Mouse (Mus musculus): ENCODE measurements around the gene Aff4.
A peak's percentile ranks its signal among the peaks of the same experiment; 100 is the strongest.
"Not testable (repeated sequence)": the region's sequence is repeated elsewhere in the genome, so short reads cannot be mapped to it uniquely, and the experiment has no call there.

Aff4 gene

DNA sequence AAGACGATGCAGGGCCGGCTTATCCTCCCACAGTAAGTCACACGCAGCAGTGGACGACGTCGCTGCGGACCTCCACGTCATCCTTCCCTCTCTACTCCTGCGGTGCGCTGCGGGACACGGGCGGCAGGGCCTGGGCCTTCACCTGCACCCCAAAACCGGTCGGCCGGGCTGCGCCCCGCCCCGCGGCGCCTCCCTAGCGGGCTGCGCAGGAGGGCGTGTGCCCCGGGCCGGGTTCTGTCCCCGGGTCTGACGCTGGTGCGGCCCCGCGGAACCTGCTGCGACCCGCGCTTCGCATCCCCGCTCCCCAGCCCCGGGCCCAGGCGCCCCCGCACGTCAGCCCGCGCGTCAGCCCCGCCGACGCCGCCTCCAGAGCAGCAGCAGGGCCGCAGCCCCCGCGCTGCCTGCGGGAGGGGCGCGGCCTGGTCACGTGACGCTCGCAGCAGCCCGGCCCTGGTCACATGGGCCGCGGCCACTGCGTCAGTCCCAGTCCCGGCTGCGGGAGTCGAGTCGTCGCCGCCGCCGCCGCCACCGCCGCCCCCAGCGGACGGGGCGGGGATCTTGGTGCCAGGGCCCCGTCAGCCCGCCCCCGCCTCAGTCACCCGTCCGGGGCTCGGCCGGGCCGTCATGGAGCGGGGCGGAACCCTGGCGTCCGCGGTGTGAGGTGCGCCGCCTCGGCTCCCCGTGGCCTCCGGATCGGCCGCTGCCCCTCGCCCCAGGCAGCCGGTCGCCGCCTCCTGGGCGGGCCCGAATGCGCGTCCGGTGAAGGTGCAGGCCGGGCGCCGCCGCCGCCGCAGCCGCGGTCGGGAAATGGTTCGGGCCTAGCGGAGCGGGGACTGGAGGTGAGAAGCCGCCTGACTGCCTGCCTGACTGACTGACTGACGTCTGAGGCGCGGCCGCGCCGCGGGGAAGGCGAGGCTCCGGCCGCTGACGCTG, at the start of gene Aff4:
TSS of gene Aff4 (plus strand) at position 543 of the 933 bp plus-strand sequence.
- DNase-seq, result peak; percentile 88

DNA sequence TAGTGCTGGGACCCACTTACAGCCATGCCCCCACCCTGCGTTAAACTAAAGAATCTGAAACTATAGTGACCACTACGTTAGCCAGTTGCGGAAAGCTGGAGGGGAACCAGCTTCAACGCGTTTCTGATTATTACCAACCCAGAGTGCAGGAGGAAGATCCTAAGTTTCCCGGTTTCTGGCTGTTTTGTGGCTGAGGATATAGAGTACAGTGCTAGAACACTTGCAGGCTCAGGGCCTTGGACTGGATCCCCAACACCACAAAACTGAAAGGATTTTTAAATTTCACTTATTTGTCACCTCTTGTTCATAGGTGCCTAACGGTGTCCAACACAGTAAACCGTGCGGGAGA, 49.5 kb upstream of the Aff4 start:
- no peak for DNase-seq

DNA sequence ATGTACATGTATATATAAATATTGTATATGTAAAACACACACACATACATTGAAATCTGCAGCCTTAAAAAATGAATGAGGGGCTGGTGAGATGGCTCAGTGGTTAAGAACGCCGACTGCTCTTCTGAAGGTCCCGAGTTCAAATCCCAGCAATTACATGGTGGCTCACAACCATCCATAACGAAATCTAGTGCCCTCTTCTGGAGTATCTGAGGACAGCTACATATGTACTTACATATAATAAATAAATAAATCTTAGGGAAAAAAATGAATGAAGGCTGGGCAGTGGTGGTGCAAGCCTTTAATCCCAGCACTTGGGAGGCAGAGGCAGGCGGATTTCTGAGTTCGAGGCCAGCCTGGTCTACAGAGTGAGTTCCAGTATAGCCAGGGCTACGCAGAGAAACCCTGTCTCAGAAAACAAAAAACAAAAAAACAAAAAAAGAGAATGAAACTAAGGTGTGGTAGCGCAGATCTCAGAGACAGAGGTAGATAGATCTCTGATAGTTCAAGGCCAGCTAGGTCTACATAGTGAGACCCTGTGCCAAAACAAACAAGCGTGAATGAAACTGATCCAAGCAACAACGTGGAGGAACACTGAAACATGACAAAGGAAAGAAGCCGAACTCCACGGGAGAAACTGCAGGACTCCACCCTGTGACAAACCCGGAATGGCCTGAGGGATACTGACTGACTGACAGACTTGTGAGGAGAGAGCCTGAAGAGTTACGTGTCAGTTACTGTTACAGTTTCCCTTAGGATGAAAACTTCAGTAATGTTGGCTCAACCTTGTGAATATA, 46.4 kb upstream of the Aff4 start:
- no peak for DNase-seq

DNA sequence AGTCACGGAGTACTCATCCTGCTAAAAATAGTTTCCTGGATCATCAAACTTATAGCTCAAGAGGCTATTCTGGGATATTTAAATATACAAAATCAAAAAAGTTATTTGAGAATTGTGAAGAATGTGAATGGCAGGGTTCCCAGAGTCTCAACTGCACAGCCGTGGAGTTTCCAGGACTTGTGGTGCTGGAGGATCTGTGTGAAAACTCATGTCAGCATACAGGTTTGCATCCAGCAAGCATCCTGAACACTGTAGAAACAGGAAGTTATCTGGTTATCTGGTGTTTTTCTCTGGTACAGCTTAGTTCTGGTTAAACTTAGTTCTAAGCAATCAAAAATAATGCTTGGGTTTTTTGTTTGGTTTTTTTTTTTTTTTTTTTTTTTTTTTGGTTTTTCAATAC, 43.7 kb upstream of the Aff4 start:
- DNase-seq, result no peak

DNA sequence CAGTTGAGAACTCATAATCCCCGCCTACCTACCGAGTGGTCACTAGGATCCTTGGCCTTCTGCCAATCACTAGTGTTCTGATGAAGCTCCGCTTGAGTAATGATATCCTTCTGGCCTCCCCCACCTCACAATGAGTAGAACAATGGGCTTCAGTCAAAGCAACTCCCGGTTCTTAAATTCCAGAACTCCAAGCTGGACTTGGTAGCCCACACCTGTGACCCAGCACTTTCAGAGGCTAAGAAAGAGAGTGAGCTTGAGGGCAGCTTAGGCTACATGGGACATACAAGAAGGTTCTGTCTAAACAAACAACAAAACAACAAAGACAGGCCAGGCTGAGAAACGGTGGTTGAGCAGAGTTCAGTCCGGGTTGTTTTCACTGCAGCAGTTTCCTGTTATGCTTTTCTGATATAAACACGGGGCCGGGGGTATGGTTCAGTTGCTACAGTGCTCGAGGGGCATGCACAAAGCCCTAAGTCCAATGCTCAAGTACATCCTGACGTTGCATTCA, 43.0 kb upstream of the Aff4 start:
- DNase-seq, result peak; percentile 42

DNA sequence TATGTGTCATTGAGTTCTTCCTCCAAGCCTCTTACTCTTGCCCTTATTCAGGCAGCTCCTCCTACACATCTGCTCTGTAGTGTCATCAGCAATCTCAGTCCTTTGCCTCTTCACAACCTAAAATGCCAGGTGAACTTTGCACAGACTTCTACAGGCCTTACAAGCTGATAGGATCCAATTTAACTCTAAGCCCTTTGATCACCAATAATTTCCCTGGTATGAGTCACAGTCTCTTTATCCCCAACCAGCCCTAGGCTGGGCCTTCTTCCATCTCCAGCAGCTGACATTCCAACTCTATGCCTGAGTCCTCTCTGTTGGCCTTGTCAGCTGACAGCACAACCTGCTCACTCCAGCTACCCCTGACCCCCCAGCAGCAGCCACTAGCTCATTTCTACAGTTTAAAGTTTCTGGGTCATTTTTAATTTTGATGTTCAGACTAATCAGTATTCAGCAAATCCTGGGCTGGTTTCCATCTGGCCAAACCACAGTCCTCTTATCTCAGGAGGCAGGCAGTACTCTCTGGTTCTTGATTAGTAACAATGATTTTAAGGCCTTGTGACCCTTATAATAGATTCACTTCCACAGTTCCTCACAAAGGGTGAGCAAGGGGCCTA, 42.3 kb upstream of the Aff4 start:
- peak; percentile 66 for DNase-seq

DNA sequence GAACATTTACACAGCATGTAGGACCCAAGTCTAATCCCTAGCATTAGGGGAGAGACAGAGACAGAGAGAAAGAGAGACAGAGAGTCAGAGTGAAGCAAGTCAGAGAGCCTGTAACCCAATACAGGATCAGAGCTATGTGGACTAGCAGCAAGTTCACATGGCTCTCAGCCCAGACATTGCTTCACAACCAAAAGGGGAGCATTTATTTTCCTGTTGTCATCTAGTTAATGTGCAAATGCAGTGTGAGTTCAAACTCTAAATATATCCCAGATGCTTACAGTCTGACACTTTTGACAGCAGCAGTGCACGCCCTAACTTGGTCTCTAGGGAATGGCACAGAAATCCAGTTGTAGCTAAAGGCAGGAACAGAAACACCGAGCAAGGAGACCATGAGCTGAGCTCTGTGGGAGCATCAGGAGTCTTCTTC, 41.7 kb upstream of the Aff4 start:
- DNase-seq, result peak; percentile 82

DNA sequence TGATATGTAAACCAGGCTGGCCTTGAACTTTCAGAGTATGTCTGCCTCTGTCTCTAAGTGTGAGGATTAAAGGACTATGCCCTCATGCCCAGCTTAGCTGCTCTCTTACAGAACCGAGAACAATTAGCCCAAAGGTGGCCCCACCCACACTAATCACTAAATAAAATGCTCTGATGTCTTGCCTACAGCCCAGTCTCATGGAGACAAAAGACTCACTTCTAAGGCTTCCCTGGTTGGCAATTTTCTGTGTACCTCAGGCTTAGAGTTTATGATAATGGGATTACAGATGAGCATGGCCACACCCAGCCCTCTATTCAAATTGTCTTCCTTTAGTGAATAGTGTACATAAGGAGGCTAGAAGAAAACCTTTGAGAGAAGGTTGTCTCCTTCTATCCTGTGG, 39.2 kb upstream of the Aff4 start:
- no peak for DNase-seq

DNA sequence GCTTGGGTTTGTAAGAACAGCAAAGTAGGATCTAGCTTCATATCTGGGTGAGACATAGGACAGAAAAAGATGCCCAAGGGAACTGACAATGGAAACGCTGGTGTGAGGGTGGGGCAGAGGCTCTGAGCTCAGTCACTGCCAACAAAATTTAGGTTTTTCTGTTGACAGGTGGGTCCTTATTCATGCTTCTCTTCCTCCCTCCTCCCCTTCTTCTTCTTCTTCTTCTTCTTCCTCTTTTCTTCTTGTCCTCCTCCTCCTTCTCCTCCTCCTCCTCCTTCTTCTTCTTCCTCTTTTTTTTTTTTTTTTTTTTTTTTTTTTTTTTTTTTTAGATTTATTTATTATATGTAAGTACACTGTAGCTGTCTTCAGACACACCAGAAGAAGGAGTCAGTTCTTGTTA, 37.8 kb upstream of the Aff4 start:
- DNase-seq, result not testable (repeated sequence)

DNA sequence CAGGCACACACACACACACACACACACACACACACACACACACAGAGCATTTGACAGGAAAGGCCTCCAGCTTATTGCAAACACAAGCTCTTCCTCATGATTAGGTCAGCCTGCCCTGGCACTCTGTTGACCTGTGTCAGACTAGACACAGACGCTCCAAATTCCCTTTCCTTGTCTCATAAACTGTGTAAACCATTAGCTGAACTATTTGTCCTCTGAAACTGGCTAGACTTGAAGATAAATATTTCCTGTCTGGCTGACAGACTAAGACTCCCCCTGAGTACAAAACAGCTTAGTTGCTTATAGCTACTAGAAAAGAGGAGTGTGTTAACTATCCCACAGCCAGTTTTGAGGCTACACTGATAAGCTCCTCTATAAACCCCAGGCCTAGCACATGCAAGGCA, 35.9 kb upstream of the Aff4 start:
- DNase-seq, result peak; percentile 57

DNA sequence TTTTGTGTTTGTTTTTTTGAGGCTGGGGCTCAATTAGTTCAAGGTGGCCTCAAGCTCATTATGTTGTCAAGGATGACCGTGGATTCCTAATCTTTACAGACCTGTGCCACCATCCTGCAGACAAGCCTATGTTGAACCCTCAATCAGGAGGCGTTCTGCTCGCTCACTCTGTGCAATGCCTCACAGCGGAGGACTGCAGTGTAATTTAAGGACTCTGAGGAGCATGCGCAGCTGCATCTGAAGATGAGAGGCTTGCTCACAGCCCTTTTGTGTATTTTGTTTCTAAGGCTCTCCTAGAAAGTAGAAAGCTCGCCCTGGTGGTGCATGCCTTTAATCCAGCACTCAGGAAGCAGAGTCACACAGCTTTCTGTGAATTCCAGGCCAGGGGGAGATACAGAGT, 33.6 kb upstream of the Aff4 start:
- DNase-seq, result no peak

DNA sequence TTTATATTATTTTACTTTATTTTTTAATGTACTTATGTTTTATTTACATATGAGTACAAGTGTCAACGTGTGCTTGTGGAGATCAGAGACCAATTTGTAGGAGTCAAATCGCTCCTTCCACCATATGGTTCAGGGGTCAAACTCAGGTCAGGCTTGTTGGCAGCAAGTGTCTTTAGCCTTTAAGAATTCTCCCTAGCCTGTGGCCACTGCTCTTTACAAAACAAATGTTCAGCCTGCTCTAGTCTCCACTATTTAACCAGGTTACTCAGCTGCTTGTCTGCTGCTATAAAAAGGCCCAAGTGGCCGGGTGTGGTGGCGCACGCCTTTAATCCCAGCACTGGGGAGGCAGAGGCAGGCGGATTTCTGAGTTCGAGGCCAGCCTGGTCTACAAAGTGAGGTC, 32.6 kb upstream of the Aff4 start:
- DNase-seq, result no peak

DNA sequence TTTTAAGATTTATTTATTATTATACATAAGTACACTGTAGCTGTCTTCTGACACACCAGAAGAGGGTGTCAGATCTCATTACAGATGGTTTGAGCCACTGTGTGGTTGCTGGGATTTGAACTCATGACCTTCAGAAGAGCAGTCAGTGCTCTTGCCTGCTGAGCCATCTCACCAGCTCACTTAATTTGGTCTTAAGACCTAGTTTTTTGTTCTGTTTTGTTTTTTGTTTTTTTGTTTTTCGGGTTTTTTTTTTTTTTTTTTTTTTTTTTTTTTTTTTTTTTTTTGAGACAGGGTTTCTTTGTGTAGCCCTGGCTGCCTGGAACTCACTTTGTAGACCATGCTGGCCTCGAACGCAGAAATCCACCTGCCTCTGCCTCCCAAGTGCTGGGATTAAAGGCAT, 32.1 kb upstream of the Aff4 start:
- DNase-seq, result not testable (repeated sequence)

DNA sequence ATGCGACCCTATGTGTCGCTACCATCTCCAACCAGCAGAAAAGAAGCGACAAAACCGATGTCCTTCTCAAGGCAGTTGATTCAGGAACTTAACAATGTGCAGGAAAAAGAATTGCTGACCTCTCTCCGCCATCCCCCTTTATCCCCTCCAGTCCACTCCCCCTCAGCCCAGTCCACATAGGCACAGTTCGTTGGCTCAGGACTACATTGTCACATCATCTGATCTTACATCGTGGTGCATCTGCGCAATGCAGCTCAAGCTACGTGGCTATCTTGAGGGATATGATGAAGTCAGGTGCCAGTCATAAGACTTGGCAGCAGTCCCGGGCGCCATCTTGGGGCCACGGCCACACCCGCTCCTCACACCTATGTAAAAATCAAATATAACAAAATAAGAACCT, 30.8 kb upstream of the Aff4 start:
- DNase-seq, result not testable (repeated sequence)

DNA sequence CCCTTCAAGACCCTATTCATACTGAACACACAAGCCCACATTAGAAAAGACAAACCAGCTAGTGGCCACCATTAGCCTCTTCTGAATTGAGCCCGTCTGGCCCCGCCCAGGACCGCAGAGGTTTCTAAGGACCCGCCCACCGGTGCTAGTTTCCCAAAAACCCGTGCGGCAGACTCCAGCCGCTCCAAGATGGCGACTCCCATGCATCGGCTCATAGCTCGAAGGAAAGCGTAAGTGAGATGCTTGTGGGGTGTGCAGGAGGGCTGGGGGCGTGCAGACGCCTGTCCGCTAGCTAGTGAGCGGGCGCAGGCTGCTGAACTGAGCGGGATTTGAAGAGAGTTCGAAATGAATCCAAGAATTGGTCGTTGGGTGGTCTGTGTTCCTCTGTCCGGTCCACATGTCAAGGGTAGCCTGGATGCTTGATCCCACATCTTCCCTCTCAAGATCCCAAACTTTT, 26.1 kb upstream of the Aff4 start, which contains the start of gene Zcchc10:
TSS of gene Zcchc10 (plus strand) at position 168 of the 457 bp plus-strand sequence.
- DNase-seq, result peak; percentile 86

DNA sequence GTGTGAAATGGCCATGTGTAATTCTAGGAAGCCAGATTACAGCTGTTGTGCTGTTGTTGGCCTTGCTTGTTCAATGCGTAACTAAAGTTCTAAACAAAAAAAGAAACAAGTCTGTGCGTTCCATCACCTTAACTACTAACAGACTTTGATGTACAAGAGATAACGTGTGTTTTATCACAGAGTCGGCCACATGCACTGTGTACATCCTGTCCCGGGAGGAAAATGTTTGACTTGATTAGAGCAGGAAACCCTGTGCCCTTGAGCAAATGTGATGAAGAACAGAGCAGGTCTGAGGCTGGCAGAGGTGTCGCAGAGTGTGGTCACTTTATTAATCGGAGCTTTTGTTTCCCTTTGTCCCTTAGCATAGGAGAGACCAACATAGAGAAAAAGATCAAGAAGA, 20.3 kb upstream of the Aff4 start:
- DNase-seq, result no peak

DNA sequence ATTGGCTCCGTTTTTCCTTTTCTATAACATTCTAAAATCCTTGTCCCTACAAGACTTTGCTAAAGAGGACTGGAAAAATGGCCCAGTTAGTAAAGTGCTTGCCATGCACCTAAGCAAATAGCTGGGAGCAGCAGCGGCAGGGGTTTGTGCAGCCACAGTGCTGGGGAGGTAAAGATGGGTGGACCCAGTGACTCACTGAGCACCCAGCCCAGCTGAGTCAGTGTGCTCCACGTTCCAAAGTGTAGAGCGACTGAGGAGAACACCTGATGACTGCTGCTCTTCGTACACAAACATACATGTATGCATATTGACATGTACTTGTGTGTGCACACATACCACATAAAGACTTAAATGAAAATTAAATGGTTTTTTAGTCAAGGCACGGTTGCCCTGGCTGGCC, 19.5 kb upstream of the Aff4 start:
- no peak for DNase-seq

DNA sequence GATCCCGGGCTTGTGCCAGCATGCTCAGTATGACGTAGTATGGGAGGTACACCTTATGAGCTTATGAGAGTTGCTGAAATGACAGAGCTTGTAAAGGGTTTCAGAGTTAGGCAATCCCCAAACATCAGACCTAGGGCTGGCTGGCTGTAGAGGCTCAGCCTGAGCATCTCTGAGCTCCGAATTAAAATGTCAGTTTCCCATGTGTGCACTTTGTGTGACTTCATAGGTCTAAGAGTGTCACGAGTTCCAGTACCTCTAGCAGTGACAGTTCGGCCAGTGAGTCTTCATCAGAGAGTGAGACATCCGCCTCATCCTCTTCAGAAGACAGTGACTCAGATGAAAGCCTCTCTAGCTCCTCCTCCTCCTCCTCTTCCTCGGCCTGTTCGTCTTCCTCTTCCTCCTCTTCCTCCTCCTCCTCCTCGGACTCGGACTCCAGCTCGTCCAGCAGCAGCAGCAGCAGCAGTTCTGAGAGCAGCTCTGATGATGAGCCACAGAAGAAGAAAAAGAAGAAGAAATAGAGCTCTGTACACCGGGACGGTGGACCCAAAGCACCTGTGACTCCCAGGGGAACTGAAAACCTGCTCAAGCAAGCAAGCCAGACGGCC, 18.5 kb upstream of the Aff4 start:
- DNase-seq, result no peak

DNA sequence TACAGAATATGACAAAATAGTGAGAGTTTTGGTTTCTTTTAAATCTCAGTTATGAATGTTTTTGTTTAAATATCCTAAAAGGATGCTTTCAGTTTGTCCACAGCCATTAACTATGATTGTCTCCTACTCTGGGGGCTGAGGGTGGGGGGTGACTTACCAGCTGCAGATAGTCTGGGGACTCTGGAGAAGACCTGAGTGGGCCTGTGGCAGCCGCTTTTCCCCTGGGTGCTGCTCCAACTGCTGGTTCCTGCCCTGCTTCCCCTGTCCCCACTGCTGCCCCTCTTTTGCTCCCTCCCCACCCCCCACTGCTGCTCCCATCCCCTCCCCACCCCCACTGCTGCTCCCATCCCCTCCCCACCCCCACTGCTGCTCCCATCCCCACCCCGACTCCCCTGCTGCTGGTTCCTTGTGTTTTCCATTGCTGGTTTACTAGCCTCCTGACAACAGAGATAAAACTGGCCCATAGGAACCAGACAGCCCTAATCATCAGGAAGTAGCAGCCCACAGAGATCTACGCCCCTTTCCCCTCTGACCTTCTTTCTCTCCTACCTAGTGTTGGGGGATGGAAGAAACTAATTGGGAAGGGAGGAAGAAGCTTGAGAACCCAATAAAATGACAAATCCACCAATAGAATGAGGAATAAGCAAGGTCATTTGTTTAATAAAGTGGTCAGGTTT, 15.0 kb upstream of the Aff4 start:
- DNase-seq, result no peak

DNA sequence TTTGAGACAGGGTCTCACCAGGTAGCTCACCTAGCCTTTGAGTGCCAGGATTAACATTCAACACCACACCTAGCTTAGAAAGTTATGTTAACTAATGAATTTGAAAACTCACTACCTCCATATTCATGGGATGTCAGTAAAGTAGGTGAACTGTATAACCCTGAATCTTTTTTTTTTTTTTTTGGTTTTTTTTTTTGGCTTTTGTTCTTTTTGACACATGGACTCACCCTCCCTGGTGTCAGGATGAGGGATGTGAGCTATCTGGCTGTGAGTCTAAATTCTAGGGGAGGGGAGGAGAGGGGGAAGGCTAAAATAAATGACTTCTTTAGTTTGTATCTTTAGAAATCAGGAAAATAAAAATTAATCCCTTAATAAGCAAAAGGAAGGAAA, 14.5 kb upstream of the Aff4 start:
- no peak for DNase-seq

DNA sequence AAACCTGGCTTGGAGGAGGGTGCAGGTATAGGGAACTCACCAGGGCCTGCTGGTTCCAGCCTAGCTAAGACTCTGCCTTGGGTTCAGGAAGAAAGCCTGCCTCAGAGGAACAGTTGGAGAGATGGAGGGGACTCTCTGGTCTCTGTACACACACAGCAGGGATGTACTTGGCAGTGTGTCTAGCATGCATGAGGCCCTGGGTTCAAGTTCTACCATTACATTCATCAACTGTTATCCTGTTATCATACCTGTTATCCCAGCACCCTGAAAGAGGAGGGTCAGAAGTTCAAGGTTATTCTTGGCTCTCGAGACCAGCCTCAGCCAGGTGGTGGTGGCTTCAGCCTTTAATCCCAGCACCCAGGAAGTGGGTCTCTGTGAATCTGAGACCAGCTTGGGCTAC, 13.7 kb upstream of the Aff4 start:
- DNase-seq, result no peak

DNA sequence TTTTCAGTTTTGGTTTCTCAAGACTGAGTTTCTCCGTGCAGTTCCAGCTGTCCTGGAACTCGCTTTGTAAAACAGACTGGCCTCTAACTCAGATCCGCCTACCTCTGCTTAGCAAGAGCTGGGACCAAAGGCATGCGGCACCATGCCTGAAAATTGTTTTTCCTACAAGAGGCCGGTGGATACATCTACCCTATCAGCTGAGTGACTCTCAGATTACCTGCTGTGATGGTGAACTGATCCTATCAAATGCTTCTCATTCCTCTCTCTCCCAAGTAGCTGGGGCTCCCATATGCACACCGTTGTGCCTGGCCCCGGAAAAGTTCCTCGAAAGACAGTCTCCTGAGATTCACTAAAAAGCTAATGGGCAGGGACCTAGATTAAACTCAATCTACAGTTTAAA, 12.9 kb upstream of the Aff4 start:
- no peak for DNase-seq

Measured in kidney, adult 11 months (tissue).